Mouse (Mus musculus) cerebellum, adult 18-20 months (tissue): ENCODE measurements around the gene Tmem205.

ENCODE experiments used
- DNase-seq, 2 experiments: peaks; one replicate each; pipeline ENCODE4 v3.0.0; 2021

Tmem205 gene

DNA sequence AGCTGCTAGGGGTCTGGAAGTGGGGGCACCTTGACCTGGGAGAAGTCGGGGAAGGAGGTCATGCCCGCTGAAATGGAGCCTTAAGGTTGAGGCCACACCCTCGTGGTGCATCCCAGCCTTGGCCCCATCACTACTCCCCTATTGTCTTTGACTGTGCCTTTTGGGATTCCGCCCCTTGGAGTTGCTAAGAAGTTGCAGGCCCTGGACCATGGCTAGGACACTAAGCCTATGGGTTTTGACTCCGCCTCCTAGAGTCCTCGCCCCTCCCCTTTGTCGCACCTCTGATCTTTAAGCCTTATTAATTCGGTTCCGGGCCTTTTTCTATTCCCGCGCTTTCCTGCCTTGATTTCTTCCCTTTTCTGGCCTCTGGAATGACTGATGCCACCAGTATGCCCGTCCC lies 16.3 kb upstream of the Tmem205 start:
- DNase-seq, result no peak

DNA sequence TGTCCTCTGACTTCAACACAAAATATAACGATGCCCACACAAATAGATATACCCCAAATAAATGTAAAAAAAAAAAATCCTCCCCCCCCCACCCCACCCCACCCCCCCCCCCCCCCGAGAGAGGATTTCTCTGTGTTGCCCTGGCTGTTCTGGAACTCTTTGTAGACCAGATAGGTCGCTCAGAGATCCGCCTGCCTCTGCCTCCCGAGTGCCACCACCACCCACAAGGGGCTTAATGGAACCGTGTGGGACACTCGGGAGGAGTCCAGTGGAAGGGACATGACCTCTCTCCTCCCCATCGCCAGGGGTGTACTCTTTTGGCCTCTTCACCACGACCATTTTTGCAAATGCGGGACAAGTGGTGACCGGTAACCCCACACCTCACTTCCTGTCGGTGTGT lies 15.7 kb upstream of the Tmem205 start:
- no peak for DNase-seq

DNA sequence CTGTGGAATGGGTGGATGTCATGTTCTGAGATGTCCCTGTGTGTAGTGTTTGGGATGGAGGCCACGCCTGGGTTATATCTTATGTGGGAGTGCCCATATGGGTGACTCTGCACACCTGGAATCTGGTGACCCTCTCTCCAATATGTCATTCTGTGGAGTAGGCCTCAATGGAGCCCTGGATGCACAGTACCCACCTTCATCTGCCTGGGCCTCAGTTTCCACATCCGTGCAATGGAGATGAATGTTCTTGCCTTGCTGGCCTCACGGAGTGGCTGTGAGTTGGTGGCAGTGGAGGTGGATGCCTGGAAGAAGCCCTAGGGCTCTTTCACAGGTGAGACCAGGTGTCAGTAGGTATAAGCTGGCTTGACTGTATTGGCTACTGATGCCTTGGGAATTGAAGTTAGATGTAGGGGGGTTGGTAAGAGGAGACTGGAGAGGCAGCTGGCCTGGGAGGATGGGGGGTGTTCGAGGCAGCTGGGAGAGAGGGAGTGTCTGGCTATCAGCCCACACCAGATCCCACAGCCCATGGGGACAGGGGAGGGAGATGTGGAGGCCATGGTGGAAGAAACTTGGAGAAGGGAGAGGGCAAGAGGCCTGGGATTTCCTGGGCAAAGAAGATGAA lies 11.0 kb upstream of the Tmem205 start:
- DNase-seq, result no peak

DNA sequence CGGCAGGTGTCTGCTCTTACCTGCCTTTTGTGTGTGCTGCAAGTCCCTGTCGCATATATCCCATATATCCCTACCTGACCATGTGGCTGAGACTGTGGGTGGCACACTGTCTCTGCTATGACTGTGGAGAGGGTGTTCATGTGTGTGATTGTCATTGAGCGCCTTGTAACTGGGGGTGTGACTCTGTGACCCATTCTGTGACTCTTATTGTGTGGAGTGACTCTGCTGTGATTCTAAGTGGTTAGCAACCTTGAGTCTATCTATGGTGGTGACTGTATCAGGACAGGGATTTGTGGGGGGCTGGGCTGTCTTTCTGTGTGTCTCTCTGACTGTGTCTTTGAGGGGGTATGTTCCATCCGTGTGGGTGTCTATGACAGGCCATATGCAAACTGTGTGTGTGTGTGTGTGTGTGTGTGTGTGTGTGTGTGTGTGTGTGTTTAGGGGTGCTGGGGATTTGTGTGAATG lies 10.4 kb upstream of the Tmem205 start:
- no peak for DNase-seq

DNA sequence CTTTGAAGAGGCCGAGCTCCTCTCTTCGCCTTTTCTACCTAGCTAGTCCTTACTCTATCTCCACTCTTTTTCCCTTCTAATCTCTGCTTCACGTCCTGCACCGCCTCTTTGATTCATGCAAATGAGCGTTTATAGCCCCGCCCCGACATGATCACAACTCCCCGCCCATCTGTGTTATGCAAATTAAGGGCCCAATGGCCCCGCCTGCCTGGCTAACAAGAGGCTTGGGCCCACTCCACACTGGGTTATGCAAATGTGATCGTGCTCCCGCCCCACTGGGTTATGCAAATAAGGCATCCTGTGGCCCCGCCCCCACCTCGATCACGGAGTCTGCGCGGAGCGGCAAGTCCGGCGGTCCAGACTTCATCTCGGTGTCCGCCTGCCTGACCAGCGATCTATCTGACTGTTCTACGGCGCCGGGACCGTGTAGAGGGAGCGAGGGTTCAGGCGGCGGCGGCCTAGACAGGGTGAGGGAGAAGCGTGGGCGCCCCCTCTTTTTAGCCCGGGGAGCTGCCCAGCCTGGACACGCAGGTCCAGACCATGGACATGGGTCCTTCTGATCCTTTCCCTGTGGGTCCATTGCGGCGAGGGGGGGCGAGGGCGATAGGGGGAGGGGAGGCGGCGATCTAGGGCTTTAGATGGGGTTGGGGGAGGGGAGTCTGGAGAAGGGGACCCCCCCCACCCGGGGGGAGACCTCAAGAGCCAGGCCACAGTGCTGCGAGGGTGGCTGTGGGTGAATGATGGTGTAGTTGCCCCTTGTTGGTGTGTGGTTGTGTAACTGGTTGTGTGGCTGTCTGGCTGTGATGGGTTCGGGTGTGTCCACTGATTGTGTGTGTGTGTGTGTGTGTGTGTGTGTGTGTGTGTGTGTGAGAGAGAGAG lies 9.6 kb upstream of the Tmem205 start, which contains the start of gene Plppr2:
Plppr2 (plus strand) TSS at position 342 of the 879 bp plus-strand sequence.
- peak; percentile 99 to 100 for DNase-seq

DNA sequence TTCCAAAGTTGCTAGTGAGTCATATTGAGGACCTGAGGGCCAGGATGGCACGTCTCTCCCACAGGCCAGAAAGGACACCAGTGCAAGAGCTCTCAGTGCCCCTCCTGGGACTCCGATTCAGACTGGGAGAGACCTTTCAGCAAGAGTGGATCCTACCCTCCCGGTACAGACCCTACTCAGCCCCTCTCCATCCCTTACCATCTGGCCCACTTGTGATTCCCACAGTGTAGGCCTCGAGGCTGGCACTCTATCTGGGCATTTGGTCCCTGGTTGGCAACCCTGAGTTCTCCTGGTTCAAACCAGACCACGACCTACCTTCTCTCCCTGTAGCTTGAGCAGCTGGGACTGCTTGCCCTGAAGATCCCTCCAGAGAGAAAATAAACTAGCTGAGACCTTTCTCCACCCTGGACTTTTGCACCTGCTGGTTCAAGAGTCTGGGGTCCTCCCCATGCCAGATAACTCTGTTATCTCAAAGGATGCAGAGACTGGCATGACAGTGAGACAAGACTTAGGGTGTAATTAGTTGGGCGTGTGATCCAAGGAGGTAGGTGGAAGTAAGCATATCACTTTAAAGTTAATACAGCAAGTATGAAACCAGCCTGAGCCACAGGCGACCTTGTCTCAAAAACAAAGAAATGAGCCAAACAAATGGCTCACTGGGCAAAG lies 8.2 kb upstream of the Tmem205 start:
- DNase-seq, result no peak

DNA sequence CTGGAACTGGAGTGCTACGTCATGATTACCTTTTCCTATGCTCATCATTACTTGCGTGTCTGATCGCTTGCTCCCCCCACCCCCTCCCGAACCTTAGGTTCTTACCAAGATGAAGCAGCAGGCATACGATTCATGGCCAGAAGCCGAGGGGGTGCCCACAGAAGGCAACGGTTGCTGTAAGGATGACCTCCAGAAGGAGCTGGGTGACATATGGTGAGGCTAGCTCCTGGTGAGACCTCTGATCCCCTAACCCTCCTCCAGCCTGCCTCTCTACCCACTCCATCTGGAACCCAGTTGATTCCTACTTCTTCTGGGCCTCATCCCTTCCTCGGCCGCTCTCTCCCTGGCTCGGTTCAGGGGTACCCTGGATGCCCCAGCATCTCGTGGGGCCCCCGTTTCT lies 6.7 kb upstream of the Tmem205 start:
- DNase-seq, result no peak

DNA sequence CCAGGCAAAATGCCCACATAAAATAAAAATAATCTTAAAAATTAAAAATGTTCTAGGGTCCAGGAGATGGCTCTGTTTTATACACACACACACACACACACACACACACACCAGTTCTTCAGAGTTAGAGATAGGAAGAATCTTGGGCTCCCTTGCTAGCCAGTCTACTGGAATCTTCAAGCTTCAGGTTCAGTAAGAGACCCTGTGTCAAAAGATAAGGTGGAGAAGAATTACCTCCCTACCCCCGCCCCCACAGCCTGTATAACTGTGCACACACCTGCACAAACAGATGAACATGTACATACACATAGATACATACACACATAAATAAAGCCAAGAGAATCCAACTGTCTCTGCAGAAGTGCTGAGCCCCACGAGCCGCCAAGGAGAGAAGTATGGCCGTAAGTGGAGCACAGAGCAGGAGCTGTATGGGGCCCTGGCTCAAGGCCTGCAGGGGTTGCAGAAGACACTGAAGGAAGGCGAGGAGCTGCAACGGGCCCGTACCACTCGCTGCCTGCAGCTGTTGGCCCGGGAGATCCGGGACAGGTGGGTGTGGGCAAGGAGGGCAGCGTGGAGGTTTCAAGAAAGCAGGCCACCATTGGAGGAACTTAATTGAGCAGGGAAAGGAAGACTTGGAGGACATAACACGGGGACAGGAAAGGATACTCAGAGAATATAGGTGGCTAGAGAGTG lies 5.2 kb upstream of the Tmem205 start:
- DNase-seq, result no peak

DNA sequence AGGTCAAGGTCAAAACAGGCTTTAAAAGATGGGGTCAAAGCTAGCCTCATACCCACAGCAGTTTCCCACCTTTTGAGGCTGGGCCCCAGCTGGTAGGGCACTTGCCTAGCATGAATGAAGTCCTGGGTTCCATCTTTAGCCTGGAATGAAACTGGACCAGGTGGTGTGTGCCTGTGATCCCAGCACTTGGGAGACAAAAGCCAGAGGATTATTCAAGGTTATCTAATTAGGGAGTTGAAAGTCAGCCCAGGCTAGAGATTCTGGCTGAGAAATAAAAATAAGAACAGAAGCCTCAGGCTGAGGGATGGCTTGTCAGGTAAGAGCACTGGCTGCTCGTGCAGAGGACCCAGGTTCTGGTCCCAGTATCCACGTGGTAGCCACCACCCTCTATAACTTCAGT lies 4.7 kb upstream of the Tmem205 start:
- no peak for DNase-seq

DNA sequence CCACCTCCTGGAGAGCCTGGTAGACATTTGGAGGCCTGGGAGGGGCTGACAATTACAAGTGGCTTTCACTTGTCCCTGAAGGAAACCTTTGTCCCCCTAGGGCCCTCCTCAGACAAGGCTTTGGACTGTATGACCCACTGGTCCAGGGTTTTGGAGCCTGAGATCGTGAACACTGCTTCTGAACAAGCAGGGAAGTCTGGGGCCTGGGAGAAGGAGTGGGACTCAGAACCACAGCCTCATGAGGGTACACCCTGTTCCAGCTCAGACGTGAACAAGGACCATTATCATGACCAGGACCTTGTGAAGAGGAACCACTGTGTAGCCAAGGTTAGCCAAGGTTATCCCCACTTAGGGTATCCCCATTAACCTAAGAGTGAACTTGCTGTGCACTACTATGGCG lies 1.9 kb upstream of the Tmem205 start:
- no peak for DNase-seq

DNA sequence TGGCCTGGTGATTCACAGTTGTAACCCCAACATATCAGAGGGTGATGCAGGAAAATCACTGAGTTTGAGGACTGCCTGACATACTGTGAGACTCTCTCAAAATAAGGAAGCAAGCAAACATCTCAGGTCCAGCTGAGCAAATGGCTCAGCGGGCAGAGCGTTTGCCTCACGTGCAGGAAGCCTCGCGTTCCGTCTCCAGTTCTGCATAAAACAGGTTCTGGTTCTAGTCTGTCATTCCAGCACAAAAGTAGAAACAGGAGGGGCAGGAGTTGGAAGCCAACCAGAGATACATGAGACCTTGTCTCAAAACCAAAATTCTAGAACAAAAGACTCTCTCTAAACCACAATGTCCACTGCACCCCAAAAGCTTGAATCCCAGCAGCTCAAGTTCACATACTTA lies 572 bp downstream of the Tmem205 start:
- peak in 1 of 2 experiments; percentile 38 for DNase-seq

DNA sequence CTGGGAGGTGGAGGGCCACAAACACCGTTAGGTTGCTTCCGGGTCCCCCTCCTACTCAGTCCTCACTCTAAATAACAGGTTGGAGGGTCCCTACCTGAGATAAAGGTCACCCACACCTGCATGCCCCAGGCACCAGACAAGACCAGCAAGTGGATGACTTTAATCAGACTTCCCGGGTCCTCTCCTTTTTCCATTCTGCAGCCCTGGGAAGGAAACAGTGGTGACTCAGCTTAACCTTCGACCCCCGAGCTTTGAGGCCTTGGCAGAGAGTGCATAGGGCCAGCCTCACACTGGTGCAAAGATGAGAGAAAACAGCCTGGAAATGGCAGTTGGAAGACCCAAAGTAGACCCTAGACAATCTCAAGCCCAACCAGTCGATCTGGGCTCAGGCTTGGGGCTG lies 1.2 kb downstream of the Tmem205 start:
- DNase-seq, result peak in 1 of 2 experiments; percentile 19

DNA sequence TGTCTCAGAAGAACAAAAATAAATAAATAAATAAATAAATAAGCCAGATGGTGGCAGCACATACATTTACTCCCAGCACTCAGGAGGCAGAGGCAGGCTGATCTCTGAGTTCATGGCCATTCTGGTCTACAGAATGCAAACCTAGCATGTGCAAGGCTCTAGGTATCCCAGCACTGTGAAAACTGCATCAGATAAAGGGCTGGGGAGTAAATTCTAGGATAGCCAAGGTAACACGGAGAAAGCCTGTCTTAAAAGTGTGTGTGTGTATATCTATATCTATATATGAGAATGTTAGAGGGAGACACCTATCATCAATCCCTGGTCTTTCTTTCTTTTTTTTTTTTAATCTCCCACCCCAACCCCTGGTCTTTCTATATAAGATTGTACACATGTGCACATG lies 1.9 kb downstream of the Tmem205 start:
- DNase-seq, result no peak

DNA sequence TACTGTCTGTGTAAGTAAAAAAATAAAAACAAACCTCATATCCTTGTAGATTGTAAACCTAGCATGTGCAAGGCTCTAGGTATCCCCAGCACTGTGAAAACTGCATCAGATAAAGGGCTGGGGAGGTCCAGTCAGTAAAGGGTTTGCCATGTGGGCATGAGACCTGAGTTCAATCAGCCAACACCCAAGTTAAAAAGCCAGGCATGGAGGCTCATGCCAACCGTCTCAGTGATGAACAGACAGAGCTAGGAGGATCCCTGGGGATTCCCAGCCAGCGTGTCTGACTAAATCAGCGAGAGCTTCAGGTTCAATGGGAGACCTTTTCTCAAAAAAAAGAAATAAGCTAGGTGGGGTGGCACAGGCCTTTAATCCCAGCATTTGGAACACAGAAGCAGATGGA lies 2.3 kb downstream of the Tmem205 start:
- DNase-seq, result no peak

DNA sequence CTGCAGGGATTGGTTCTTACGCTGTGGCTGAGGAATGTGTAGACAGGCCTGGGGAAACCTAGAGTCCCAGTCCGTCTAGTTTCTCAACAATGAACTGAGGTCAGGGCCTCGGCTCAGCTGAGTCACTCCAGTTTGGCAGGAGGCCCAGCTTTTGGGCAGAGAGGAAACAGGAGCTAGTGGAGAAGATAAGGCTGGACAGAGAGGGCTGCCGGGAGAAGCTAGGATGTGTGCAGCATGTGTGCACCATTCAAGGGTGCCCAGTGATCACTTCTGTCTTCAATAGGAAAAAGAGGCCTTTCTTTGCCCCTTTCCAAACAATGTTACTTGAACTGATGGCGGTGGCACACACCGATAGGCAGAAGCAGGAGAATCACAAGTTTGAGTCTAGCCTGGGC lies 3.3 kb downstream of the Tmem205 start:
- peak; percentile 62 to 70 for DNase-seq

DNA sequence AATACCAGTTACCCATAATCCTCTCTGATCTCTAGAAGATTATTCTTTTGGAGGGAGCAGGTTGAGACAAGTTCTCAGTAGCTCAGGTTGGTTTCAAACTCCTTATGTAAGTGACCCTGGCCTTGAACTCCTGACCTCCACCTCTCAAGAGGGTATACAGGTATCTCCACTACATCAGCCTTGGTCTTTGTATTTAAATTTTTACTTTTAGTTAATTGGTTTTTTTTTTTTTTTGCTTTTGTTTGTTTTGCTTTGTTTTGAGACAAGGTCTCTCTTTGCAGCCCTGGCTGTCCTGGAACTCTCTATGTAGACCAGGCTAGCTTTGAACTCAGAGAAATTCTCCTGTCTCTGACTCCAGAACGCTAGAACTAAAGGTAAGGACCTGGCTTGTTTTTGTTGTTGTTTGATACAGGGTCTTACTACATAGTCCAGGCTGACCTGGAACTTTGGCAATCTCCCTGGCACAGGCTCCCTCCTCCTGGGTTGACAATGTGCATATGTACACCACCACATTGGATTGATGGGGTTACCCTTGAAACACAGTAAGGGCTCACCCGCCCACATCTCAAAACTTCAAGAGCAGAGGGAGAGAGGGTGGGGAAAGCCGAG lies 3.8 kb downstream of the Tmem205 start:
- DNase-seq, result no peak

DNA sequence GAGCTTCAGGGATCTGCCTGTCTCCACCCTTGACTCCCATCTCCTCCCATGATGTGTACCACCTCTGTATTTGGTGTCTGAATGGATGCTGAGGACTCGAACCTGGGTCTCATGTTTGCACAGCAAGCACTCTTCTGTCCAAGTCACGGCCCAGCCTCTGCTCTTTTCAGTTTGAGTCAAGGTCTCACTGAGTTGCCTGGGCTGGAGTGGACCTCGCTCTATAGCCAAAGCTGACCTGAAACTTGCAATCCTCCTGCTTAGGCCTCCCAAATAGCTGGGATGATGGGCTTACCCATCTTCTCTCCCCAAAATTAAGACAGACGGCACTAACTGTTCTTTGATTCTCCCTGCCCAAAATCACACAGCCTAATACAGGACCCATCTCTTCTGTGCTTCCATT lies 4.3 kb downstream of the Tmem205 start:
- no peak for DNase-seq

DNA sequence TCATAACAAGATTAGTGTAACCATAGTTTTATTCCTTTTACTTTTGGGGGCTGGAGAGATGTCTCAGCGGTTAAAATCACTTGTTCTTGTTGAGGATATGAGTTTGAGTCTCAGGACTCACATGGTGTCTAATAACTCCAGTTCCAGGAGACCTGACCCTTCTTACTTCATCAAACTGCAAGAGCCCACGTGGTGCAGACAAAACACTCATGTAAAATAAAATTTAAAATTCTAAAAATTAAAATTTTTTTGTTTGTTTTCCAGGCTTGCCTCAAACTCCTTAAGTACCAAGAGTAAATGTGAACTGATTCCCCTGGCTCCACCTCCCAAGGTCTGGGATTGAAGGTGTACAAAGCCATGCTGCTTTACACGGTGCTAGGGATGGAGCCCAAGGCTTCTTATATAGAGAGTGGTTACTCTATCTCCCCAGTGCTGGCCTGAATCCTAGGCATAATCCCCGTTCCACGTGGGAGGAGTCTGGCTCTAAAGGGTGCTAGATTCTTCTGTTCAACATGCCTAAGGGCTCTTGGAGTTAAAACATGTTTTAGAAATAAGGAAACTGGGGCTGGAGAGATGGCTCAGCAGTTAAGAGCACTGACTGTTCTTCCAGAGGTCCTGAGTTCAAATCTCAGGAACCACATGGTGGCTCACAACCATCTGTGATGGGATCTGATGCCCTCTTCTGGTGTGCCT lies 8.5 kb downstream of the Tmem205 start:
- no peak for DNase-seq

DNA sequence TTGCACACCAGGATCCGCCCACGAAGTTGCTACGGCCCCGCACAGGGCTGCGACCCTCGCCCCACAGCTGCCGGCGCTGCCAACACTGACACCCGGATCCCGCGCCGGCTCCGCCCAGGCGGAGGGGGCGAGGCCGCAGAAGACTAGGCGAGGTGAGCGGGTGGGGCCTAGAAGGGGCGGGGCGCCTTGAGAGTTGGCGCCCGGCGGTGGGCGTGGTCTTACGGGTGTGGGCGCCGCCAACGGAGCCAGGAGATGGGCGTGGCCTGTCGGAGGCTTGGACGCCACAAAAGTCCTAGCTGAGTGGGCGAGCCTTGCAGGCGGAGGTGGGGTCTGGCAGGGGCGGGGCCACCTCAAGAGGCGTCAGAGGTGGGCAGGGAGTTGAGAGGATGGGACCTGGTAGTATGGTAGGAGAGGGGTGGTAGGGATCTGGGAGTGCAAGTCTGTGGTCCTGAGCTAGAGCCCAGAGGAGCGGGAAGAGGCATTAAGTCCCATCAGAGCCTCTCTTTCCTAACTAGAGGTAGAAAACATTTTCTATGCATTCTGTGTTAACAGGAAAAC lies 9.2 kb downstream of the Tmem205 start, which contains the start of gene Rab3d:
Rab3d (minus strand) TSS at position 158 of the 558 bp plus-strand sequence.
- peak; percentile 87 to 89 for DNase-seq

DNA sequence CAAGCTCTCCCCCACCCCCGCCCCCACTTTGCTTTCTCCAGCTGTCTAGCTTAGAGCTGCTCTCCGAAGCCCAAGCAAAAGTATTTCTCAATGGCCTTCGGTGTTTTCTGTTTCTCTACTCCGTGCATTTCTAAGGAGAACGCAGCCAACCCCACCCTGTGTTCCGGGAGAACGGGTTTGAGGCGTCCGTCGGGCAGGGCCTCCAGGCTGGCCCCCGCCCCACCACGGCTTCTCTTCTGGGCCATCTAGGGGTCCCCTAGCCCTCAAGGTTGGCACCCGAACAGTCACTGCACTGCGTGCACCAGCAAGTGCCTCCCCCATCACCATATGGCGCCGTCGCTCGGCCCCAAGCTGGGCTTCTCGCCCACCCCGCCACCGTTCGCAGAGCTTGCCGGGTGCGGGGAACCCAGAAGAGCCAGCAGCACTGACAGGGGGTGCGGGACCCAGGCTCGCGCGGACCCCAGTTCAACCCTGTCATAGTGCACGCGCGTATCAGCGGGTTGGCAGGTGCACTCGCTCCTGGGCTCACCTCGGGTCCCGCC lies 9.8 kb downstream of the Tmem205 start:
- peak in 1 of 2 experiments; percentile 45 for DNase-seq

DNA sequence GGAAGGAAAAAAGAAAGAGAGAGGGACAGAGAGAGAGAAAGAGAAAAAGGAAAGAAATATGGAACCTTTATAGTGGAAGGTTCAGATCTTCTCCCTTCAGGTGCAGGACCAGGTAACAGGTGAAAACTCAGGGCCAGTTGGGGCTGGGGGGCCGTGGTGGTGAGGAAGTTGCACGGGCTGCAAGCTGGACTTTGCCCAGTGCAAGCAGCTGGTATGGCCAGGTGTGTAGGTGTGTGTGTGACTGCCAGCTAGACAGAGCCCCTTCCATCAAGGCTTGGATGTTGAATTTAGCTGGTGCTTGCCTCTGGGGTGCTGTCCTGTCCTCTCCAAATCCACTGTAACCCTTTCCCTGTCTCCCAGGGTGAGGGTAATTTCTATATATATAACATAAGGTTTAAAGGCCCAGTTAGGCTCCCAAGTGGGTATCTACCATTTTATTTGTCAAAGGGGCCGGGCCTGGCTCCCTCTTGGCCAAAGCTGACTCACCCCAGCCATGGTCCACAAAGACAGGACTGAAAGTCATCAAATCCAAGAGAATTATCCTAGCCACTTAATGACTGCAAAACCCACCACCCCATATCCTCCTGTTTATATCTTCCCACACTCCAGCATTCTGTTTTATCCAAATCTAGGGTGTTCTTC lies 10.4 kb downstream of the Tmem205 start:
- DNase-seq, result no peak
